Mouse (Mus musculus) liver, postnatal 0 days (tissue): ENCODE results near the gene Lrrc59.

ENCODE experiments used
- CTCF ChIP-seq: sonication (generic); IDR thresholded peaks from 2 replicates; pipeline ENCODE4 v1.5.1; 2016; ENCODE audit warnings: antibody characterized with exemption, low read depth
- EP300 ChIP-seq: IDR thresholded peaks from 2 replicates; pipeline ENCODE4 v1.6.1; 2016; ENCODE audit warnings: antibody characterized with exemption, low read depth, mild to moderate bottlenecking

DNA sequence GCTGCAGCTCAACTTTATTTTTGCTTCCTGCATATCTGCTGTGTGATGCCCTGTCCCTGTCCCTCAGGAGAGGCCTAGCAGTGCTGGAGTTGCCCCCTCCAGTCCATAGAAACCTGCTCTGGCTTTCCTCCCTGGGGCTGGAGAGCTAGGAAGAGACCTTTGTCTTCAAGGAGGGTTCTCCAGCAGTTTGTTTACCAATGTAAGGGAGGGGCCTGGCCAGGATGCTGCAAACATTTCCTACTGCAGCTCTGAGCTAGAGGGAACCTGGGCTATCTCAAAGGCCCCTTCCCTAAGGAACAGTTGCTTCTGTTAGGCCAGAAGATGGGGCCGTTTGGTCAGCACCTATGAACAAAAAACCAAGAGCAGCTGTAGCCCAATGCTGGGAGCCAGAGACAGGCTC is 31.8 kb downstream of the Lrrc59 start:
- no peak for TF ChIP-seq CTCF
- no peak for TF ChIP-seq EP300
